Mouse (Mus musculus) duodenum, adult 2 months (tissue): ENCODE data around the gene Amd1. TPM values are rescaled to one million over a fixed set of nuclear protein-coding genes. Genes with fewer than 3 reads are reported as not detected.

ENCODE experiments used
- polyA plus RNA-seq: library from polyadenylated mRNA; depleted of rRNA; stranded (reverse); fragments of >200 nt; gene quantifications from 2 replicates; pipeline ENCODE4 v1.2.3, GENCODE M21; 2012; ENCODE audit warnings: low replicate concordance; rRNA removed

Gene Amd1
- polyA plus RNA-seq: 1.00 and 1.1 TPM in 2 replicates

DNA sequence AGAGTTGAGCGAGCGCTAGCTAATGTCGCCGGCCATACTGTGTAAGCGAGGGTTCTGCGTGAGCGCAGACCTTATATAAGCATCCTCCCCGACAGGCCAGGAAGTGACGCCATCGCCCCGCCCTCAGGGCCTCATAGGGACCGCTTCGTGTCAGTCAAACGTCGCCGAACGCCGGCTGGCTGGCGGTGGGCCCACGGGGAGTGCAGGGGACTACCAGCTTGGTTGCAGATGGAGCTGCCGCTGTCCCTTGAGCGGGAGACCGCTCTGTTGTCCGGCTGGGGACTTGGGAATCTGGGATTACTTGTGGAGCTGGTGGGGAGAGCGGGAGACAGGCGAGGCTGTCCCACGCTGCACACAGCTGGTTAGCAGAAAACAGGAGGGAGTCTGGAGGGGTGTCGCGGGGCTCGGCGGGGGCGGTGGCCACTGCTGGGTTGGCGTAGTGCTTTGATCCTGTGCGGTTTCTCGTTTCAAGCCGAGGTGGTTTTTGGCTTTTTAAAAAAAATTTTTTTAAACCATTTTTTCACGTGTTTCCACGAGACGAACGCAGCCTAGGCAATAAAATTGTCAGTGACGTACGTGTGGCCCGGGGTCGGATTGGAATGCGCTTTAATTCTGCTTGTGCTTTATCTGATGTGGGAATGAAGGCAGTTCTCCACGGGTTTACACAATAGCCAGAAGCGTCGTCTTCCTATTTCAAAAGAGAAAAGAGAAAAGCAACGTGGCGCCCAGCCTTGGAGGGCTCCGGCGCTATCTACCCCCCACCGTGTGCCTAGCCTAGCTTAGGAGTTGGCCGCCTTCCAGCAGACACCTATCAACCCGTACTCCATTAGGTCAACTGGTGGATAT is at the start of gene Amd1:
Amd1 (minus strand) TSS at position 47 of the 846 bp plus-strand sequence.

DNA sequence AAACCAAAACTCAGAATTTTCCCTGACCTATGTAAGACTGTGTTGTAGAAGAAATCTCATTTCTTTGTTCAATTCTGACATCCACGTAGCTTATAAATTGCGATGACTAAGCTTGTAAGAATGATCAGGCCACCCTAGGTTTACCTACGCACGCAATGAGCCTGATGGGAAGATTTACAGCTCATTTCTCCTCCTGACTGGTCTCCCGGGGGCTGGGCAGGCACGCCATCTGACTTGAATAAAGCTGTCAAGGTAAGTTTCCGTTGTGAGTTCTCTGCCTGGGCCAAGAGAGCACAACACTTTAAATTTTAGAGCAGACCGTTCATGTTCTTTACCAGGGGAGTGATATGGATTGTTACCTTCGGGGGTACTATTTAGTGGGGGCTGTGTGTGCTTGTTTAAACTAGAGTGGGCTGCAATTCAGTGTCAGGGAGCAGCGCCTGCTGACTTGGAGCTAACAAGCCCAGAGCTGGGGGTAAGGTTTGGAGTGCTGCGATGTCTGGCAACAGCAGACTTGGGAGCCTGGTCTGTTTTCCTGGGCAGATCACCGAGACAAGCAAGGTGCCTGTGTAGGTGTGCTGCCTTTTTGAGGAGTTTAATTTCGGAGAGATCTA is 37.5 kb upstream of the Amd1 start, which contains the start of gene Cdk19:
Cdk19 (plus strand) TSS at position 214 of the 614 bp plus-strand sequence.

GRCm38 (mm10) chr10:40257414-40258255 is 44.4 kb downstream of the Amd1 start, which contains the start of gene Gtf3c6:
Gene Gtf3c6, minus strand, starts transcription at chr10:40258108.

DNA sequence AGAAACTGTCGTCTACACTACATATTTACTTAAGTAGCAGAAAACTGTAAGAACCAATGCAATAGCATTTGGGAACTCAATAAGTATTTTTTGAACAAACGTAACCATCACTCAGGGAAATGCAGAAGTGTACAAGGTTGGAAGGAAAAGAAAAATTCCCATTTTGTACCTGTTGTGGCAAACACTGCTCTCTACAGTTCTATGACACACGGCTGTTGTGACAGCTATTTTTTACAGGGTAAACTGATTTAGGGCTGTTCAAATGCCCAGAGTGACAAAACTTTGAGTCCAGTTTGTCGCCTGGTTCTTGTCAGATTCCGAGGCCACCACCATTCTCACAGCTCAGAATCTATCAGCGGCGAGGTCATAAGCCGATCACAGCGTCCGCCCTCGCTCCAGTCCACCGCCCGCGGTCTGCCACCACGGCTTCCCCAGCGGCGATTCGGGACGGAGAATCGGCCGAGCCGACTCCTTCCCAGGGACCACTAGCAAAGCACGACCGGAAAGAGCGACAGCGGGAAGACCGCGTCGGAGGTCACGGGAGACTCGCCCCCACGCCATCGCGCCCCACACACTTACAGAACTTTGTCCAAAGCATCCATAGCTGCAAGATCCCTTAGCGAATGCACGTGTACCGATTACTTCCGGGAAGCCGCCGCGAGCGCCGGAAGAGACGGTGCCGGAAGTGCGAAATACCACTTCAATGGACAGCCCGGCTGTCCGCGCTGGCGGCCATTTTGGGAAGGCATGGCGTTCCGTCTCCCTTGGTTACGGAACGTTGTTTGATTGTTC is 55.4 kb downstream of the Amd1 start, which contains the start of gene Rpf2:
Rpf2 (minus strand) TSS at position 663 of the 792 bp plus-strand sequence.

Other genes with a start within 250 kb of the Amd1 start
- gene Slc16a10, start 159.9 kb downstream of the Amd1 start, polyA plus RNA-seq: 21.3 and 124 TPM in 2 replicates
- gene Rpf2, start 55.1 kb downstream of the Amd1 start, polyA plus RNA-seq: 0.40 and 0.60 TPM in 2 replicates
- 1.2 and 1.5 TPM in 2 replicates for gene Gtf3c6, start 44.1 kb downstream of the Amd1 start, polyA plus RNA-seq
- gene Cdk19, start 37.4 kb upstream of the Amd1 start, polyA plus RNA-seq: 1.2 and 2.5 TPM in 2 replicates